Mouse (Mus musculus) gastrocnemius, adult 18-20 months (tissue): ENCODE measurements around the gene Hk1. TPM values are rescaled to one million over a fixed set of nuclear protein-coding genes. Genes with fewer than 3 reads are reported as not detected.

Experiments
- DNase-seq: peaks from one replicate; pipeline ENCODE4 v3.0.0; 2021; ENCODE audit warnings: low spot score
- total RNA-seq, 2 experiments: library from RNA; stranded (reverse); gene quantifications; 2 replicates each; pipeline ENCODE4 v1.2.3; 2021

The Hk1 gene
- total RNA-seq, 2 experiments from 2014 or later: 4.7 to 7.2 TPM

- no peak for DNase-seq
These were observed 102.0 kb downstream of the Hk1 start for GRCm38 (mm10) chr10:62277499-62278293.

DNA sequence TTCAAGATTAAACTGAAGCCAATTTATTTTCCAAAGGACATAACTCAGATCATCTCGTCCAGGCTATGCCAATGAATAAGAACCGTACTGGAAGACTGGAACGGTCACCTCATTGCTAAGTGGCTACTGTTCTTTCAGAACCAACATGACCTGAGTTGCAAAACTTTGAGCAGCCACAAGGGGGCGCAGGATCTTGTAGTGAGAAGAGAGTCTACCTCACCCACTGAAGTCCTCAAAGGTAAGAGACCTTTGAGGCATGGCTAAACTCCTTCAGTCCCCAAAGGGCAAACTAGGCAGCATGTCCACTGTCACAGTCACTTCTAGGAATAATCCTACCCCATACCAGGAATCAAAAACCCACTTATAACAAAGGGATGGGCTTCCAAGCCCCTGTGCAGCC lies 104.5 kb downstream of the Hk1 start:
- peak; percentile 82 for DNase-seq

GRCm38 (mm10) chr10:62269278-62269677 lies 110.4 kb downstream of the Hk1 start:
- no peak for DNase-seq

DNA sequence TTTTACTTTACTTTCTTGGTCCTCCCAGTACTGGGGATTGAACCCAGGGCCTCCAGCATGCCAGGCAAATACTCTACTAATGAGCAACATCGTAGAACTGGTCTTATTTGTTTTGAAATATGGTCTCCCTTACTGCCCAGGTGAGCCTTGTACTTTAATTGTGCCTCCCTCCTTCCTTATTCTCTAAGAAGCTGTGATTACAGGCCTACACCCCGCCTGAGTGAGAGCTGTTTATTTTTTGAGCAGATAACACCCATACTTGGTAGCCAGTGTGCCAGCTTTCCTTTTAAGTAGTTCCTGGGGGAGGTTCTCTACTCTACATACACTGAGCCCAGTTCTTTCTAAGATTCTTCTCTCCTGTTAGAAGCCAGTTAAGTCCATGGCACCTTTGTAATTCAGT lies 115.4 kb downstream of the Hk1 start:
- no peak for DNase-seq

- DNase-seq: peak; percentile 35
These were observed 118.4 kb downstream of the Hk1 start for GRCm38 (mm10) chr10:62261115-62261886.

GRCm38 (mm10) chr10:62258298-62258697 lies 121.4 kb downstream of the Hk1 start:
- no peak for DNase-seq

- DNase-seq: no peak
These were observed 127.0 kb downstream of the Hk1 start for GRCm38 (mm10) chr10:62252496-62253235.

DNA sequence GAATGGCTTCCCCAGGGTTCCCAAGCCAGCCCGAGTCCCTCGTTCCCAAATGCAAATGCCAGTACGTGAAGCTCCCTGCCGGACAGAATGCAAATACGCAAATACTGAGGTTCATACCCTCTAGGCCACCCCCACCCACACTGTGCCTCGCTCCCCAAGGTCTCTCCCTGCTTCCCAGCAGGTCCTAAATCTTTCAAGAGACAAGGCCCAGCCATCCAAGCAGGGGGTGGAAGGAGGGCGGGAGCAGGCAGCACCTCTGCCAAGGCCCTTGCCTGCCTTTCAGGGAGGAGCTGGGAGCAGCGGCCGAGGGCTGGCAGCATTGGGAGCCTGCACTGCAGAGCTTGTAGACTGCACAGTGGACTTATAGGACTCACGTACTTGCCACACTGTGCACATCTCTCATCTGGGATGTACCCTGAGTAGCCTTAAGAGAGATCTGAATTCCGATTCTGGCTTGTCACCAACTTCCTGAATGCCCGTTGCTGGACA lies 127.7 kb downstream of the Hk1 start, which contains the start of gene Tacr2:
Gene Tacr2 (plus strand): TSS at position 439 of the 489 bp plus-strand sequence.
- DNase-seq: no peak

DNA sequence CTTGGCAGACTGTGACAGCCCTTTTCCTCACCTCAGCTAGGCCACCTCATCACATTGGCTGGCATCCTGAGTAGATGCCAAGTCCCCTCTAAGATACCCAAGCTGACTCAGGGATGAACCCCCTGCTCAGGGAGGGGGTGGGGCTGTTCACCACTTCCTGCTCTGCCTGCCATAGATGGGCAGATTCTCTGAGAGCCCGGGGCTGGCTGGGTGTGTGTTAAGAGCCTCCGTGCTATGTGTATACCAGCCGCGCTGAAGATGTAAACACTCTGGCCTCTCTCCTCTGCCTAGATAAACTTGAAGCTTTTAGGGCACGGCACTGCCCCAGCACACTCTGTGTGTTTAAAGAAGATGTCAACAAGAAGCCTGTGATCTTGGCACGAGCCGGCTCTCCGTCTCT lies 131.9 kb downstream of the Hk1 start:
- DNase-seq: no peak

DNA sequence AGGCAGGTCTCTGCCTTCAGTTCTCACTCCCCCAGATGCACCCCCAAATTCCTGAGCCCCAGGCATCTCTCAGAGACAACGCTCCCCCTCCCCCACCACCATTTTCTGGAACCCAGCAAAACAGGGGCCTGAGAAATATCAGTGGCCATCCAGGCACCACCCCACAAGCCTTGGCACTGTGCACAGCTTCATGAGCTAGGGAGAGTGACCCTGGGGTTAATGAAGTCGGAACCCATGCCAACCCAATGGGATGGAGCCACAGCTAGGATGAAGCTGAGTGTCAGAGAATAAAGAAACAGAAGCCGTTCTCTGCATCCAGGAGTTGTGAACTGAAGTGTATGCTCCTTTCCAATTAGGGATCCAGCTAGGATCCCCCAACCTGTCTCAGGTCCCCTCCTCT lies 132.6 kb downstream of the Hk1 start:
- no peak for DNase-seq

DNA sequence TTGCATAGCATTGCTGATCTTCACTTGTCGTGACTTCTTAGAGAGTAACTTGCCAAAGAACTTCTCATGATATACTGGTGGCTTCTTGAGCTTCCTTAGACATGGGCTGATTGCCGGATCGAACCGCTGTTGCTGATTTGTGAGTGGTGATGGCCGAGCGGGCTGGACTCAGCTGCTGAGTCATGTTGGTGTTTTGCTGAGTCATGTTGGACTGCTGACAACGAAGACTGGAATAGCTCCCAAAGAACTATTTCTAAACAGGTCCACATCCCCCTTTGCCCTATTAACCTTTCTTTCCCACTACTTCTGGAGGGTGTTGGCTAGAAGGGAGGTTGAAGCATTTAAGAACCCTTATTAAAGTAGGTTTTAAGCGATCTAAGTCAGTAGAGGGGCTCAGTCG lies 135.6 kb downstream of the Hk1 start:
- DNase-seq: no peak

GRCm38 (mm10) chr10:62242896-62243295 lies 136.8 kb downstream of the Hk1 start:
- peak; percentile 60 for DNase-seq

DNA sequence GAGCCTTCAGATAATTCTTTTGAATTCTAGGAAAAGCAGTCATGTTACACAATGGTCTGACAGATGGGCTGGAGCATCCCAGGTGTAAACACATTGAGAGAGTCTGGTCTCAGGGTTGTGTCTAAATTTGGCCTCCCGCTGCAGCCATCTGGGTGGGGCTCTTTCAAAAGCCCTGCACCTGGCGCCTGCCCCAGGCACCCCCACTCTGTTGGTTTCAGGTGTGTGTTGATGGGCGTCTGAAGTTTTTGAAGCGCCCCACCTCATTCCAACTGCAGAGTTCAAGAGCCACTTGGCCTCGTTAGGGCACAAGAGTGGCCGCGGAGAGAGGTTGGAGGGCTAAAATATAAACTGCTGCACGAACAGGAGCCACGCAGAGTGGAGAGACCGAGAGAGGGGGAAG lies 137.3 kb downstream of the Hk1 start:
- no peak for DNase-seq

DNA sequence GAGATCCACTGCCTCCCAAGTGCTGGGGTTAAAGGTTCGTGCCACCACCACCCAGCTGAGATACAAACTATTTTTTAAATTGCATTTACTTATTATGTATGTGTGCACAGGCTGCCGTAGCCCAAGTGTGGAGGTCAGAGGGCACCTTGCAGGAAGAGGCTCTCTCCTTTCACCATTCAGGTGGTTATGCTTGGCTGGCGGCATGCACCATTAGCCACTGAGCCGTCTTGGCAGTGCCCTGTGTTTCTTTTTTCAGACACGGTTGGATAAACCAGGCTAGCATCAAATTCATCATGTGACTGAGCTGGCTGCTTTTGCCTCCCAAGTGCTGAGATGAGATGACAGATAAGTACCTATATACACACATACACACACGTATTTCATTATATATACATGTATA lies 140.4 kb downstream of the Hk1 start:
- peak; percentile 84 for DNase-seq

DNA sequence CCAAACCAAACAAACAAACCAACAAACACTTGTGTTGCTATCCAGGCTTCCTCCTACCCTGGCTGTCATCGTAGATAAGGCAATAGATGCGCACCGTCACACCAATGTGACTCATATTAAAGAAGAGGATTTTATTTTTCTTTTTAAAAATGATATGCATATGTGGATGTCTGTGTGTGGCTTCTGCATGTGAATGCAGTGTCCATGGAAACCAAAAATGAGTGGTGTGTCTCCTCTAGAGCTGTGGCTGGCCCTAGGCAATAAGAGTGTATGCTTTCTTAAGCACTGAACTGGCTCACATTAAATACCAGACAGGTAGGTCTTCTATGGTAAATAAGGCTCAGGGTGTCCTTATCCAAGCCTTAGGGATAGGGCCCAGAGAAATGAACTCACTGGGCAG lies 141.0 kb downstream of the Hk1 start:
- DNase-seq: no peak

- no peak for DNase-seq
These were observed 142.5 kb downstream of the Hk1 start for GRCm38 (mm10) chr10:62237205-62237604.

DNA sequence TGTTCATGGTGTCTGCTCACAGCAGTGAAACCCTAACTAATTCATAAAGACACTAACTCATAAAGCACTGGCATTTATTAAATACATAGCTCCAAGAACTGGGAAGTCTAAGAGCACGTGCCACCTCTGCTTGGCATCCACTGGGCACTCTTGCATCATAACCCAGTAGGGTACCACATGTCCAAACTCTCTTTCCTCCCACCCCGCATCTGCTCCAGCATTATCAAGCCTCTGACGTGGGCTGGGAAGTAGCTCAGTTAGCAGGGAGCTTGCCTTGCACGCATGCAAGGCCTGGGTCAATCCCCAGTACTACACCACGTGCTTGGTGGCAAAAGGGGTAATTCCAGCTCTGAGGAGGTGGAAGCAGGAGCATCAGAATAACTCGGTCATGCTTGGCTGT lies 143.5 kb downstream of the Hk1 start:
- no peak for DNase-seq

DNA sequence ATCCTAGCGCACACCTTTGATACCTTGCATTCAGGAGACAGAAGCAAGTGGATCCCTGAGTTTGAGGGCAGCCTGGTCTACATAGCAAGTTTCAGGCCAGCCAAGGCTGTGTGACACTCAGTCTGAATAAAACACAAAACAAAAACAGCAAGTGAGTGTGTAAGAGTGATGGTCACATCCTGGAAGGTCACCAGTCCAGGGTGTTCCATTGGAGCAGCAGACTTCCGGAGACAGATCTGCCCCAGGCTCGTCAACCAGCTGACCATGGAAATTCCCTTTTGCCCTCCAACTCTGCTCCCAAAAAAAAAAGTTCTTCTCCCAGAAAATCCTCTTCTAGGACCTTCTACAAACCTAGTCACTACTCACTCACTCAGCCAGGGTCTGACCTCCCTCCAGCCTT lies 147.9 kb downstream of the Hk1 start:
- no peak for DNase-seq

DNA sequence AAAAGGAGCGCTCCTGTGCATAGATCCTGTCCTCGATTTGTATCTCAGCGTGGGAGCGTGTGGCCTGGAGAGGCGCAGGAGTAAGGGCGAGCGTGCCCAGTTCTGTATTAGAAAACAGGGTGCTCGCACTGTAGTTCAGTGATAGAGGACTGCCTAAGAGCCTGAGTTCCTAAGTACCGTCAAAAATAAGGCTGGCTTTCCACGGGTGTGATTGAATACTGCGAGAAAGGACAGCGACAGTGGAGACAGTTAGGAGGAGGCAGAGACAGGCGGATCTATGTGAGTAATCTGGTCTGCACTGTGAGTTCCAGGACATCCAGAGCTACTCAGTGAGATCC lies 148.3 kb downstream of the Hk1 start:
- DNase-seq: no peak

DNA sequence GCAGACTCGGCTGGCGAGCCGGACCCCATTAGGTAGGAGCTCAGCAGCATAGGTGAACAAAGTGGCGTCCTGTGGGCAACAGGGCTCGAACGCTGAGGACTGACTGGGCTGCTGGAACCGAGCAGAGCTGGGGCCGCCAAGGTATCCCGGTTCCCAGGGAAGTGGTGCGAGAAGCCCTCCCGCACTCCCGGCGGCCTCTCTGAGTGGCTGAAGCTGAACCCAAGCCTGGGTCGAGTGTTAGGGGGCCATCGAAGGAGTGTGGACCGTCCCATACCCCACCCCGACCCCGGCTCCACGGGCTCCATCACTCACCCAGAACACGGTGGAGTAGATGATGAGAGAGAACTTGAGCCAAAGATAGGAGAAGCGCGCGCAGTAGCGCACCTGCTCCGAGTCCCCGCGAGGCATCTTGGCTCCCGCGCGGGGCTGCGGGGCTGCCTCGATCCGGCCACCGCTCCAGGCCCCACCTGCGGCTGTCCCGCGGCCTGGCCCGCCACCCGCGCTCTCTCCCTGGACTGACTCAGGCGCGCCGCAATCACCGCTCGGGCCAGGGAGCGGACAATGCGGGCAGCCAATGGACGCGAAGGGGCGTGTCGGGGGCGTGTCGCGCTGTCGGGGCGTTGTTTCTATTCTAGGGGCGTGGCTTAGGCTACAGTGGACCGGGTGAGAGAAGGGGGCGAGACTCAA lies 148.9 kb downstream of the Hk1 start, which contains the start of gene Tspan15:
Gene Tspan15 (minus strand): TSS at position 544 of the 687 bp plus-strand sequence.
- DNase-seq: peak; percentile 91

GRCm38 (mm10) chr10:62228126-62228525 lies 151.6 kb downstream of the Hk1 start:
- no peak for DNase-seq
